Mouse (Mus musculus) layer of hippocampus, adult 11-12 months (tissue): Measurements from ENCODE around the gene Smim23.
A peak's percentile ranks its signal among the peaks of the same experiment; 100 is the strongest.

Source experiments
- DNase-seq: peaks from one replicate; pipeline ENCODE4 v3.0.0; 2022; ENCODE audit warnings: low spot score

Smim23 gene

DNA sequence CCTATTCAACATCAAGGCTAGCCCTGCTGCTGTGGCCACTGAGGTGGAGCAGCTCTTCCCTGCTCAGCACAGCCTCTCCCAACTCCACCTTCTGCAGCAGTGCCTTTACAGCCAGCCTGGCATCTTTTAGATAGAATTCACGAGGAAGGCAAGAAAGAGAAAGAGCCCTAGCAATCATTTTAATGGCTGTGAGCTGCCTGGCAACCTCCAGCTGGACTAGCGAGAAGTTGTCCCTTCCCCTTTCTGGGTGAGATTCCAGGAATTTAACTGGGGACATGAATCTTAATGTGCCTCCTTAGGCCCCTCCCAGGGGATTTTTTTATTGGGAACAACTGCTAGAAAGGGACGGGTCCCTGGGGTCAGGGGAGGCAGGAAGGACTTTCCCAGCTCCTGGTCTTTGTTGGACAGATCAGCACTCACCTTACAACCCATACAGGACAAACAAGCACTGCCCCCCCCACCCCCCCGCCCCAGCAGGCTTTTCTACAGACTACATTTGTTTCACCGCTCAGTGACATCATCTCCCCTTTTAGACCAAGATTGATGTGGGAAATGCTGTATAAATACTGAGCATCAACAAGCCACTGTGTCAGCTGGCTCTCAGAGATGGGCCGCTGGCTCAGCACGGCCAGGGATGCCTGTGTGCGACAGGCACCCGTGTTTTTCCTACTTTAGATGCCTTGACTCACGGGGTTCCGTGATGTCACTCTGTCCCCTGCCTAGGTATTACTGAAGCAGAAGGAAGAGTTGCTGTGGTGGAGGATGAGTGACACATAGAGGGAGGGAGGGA is 43.5 kb downstream of the Smim23 start:
- peak; percentile 30 for DNase-seq

GRCm38 (mm10) chr11:32768642-32769343 is 55.6 kb downstream of the Smim23 start:
- no peak for DNase-seq
